Mouse (Mus musculus): ENCODE results near the gene Stk4. TPM values are rescaled to one million over a fixed set of nuclear protein-coding genes. Genes with fewer than 3 reads are reported as not detected.
"Not testable (repeated sequence)": the region's sequence is repeated elsewhere in the genome, so short reads cannot be mapped to it uniquely, and the experiment has no call there.

The Stk4 gene
- polyA plus RNA-seq, 1 experiment from 2014 or later, result 16.3 TPM

- Histone ChIP-seq H3K4me3 (ENCODE audit: low read length) (peak overlapping the region; percentile 33), H3K9ac (ENCODE audit: low read depth, low read length) (peak overlapping the region; percentile 53), H3K27ac (ENCODE audit: low read depth, low read length) (no peak overlapping the region), H3K27me3 (replicated peaks; ENCODE audit: control insufficient read depth, insufficient read depth, low read length) (no peaks in the 10 kb centered on the region), H3K9me3 (ENCODE audit: control insufficient read depth, low read length) (no peaks in the 10 kb centered on the region), H3K4me1 (ENCODE audit: control insufficient read depth, insufficient read depth, low read depth, low read length) (no peaks in the 10 kb centered on the region), H3K4me2 (ENCODE audit: low read length) (peak overlapping the region; percentile 55), H3K36me3 (ENCODE audit: control insufficient read depth, insufficient read depth, low read length) (peaks cover 3% of the 10 kb centered on the region; the same call in 1 of the 2 replicates)
- ATAC-seq, result peak; percentile 87
- WGBS, result 6% methylated on average over 9 of the region's 16 CpGs
Observed at GRCm38 (mm10) chr2:164047197-164047690, 22.9 kb upstream of the Stk4 start.

- Histone ChIP-seq H3K9me3 (ENCODE audit: control insufficient read depth, low read length) (no peaks in the 10 kb centered on the region), H3K36me3 (ENCODE audit: control insufficient read depth, insufficient read depth, low read length) (peaks cover 29% of the 10 kb centered on the region), H3K4me3 (ENCODE audit: low read length) (no peak overlapping the region), H3K4me1 (ENCODE audit: control insufficient read depth, insufficient read depth, low read depth, low read length) (no peaks in the 10 kb centered on the region), H3K27ac (ENCODE audit: low read depth, low read length) (no peak overlapping the region), H3K9ac (ENCODE audit: low read depth, low read length) (no peak overlapping the region), H3K4me2 (ENCODE audit: low read length) (no peak overlapping the region), H3K27me3 (replicated peaks; ENCODE audit: control insufficient read depth, insufficient read depth, low read length) (no peaks in the 10 kb centered on the region)
- ATAC-seq, result no peak
- 88% methylated on average over 8 of the region's 8 CpGs for WGBS
Observed at GRCm38 (mm10) chr2:164053767-164054166, 16.4 kb upstream of the Stk4 start.

GRCm38 (mm10) chr2:164054671-164055070 lies 15.5 kb upstream of the Stk4 start:
- peaks cover 36% of the 10 kb centered on the region for H3K36me3 ChIP-seq (ENCODE audit: control insufficient read depth, insufficient read depth, low read length)
- no peak overlapping the region for H3K4me3 ChIP-seq (ENCODE audit: low read length)
- H3K9me3 ChIP-seq (ENCODE audit: control insufficient read depth, low read length), result no peaks in the 10 kb centered on the region
- H3K27ac ChIP-seq (ENCODE audit: low read depth, low read length), result no peak overlapping the region
- WGBS, result 95% methylated on average over 8 of the region's 8 CpGs
- no peak overlapping the region for H3K9ac ChIP-seq (ENCODE audit: low read depth, low read length)
- no peaks in the 10 kb centered on the region for H3K4me1 ChIP-seq (ENCODE audit: control insufficient read depth, insufficient read depth, low read depth, low read length)
- no peak overlapping the region for H3K4me2 ChIP-seq (ENCODE audit: low read length)
- ATAC-seq, result no peak
- no peaks in the 10 kb centered on the region for H3K27me3 ChIP-seq (replicated peaks; ENCODE audit: control insufficient read depth, insufficient read depth, low read length)

GRCm38 (mm10) chr2:164059634-164060235 lies 10.4 kb upstream of the Stk4 start:
- Histone ChIP-seq H3K9ac (ENCODE audit: low read depth, low read length) (no peak overlapping the region), H3K27me3 (replicated peaks; ENCODE audit: control insufficient read depth, insufficient read depth, low read length) (no peaks in the 10 kb centered on the region), H3K4me1 (ENCODE audit: control insufficient read depth, insufficient read depth, low read depth, low read length) (no peaks in the 10 kb centered on the region), H3K36me3 (ENCODE audit: control insufficient read depth, insufficient read depth, low read length) (peaks cover 41% of the 10 kb centered on the region), H3K9me3 (ENCODE audit: control insufficient read depth, low read length) (no peaks in the 10 kb centered on the region), H3K4me2 (ENCODE audit: low read length) (no peak overlapping the region), H3K4me3 (ENCODE audit: low read length) (no peak overlapping the region), H3K27ac (ENCODE audit: low read depth, low read length) (no peak overlapping the region)
- 95% methylated on average over 8 of the region's 8 CpGs for WGBS
- no peak for ATAC-seq

- under 1% methylated on average over 50 of the region's 55 CpGs for WGBS
- ATAC-seq, result peak; percentile 96
- no peaks in the 10 kb centered on the region for H3K36me3 ChIP-seq (ENCODE audit: control insufficient read depth, insufficient read depth, low read length)
Observed at GRCm38 (mm10) chr2:164070765-164071436, 779 bp downstream of the Stk4 start, which contains the start of gene Tomm34. Gene Tomm34 (minus strand): TSS chr2:164071169.

GRCm38 (mm10) chr2:164071437-164071820 lies 1.3 kb downstream of the Stk4 start:
- H3K27me3 ChIP-seq (replicated peaks; ENCODE audit: control insufficient read depth, insufficient read depth, low read length); ATAC-seq; H3K36me3 ChIP-seq (ENCODE audit: control insufficient read depth, insufficient read depth, low read length); H3K9me3 ChIP-seq (ENCODE audit: control insufficient read depth, low read length): not testable (repeated sequence)
- peak overlapping the region; percentile 95 for H3K4me3 ChIP-seq (ENCODE audit: low read length)
- WGBS, result 80% methylated on average over 11 of the region's 11 CpGs
- peak overlapping the region; percentile 84 for H3K27ac ChIP-seq (ENCODE audit: low read depth, low read length)
- H3K9ac ChIP-seq (ENCODE audit: low read depth, low read length), result peak overlapping the region; percentile 94
- peaks cover 18% of the 10 kb centered on the region for H3K4me1 ChIP-seq (ENCODE audit: control insufficient read depth, insufficient read depth, low read depth, low read length)
- peak overlapping the region; percentile 60 for H3K4me2 ChIP-seq (ENCODE audit: low read length)

More at GRCm38 (mm10) chr2:164070765-164071436, 779 bp downstream of the Stk4 start, which contains the start of gene Tomm34:
- Histone ChIP-seq H3K27ac (ENCODE audit: low read depth, low read length) (peak within 1 kb of the TSS; percentile 84), H3K4me3 (ENCODE audit: low read length) (peak within 1 kb of the TSS; percentile 95), H3K4me1 (ENCODE audit: control insufficient read depth, insufficient read depth, low read depth, low read length) (peaks cover 18% of the 10 kb centered on the region), H3K9ac (ENCODE audit: low read depth, low read length) (peak within 1 kb of the TSS; percentile 94), H3K4me2 (ENCODE audit: low read length) (peak within 1 kb of the TSS; percentile 60), H3K9me3 (ENCODE audit: control insufficient read depth, low read length) (no peaks in the 10 kb centered on the region), H3K27me3 (replicated peaks; ENCODE audit: control insufficient read depth, insufficient read depth, low read length) (no peaks in the 10 kb centered on the region)

- no peaks in the 10 kb centered on the region for H3K27me3 ChIP-seq (replicated peaks; ENCODE audit: control insufficient read depth, insufficient read depth, low read length)
- no peaks in the 10 kb centered on the region for H3K36me3 ChIP-seq (ENCODE audit: control insufficient read depth, insufficient read depth, low read length)
- no peak overlapping the region for H3K4me2 ChIP-seq (ENCODE audit: low read length)
- no peak overlapping the region for H3K4me3 ChIP-seq (ENCODE audit: low read length)
- no peaks in the 10 kb centered on the region for H3K9me3 ChIP-seq (ENCODE audit: control insufficient read depth, low read length)
- peaks cover 18% of the 10 kb centered on the region for H3K4me1 ChIP-seq (ENCODE audit: control insufficient read depth, insufficient read depth, low read depth, low read length)
- ATAC-seq, result no peak
- WGBS, result 86% methylated on average over 2 of the region's 2 CpGs
- H3K27ac ChIP-seq (ENCODE audit: low read depth, low read length), result no peak overlapping the region
- no peak overlapping the region for H3K9ac ChIP-seq (ENCODE audit: low read depth, low read length)
Observed at GRCm38 (mm10) chr2:164072109-164072508, 2.0 kb downstream of the Stk4 start.

- Histone ChIP-seq H3K4me3 (ENCODE audit: low read length) (no peak overlapping the region), H3K4me2 (ENCODE audit: low read length) (no peak overlapping the region), H3K4me1 (ENCODE audit: control insufficient read depth, insufficient read depth, low read depth, low read length) (peaks cover 18% of the 10 kb centered on the region), H3K9ac (ENCODE audit: low read depth, low read length) (no peak overlapping the region), H3K27me3 (replicated peaks; ENCODE audit: control insufficient read depth, insufficient read depth, low read length) (no peaks in the 10 kb centered on the region), H3K36me3 (ENCODE audit: control insufficient read depth, insufficient read depth, low read length) (no peaks in the 10 kb centered on the region), H3K9me3 (ENCODE audit: control insufficient read depth, low read length) (no peaks in the 10 kb centered on the region), H3K27ac (ENCODE audit: low read depth, low read length) (no peak overlapping the region)
- ATAC-seq, result no peak
- WGBS, result 86% methylated on average over 7 of the region's 7 CpGs
Observed at GRCm38 (mm10) chr2:164073120-164073519, 3.0 kb downstream of the Stk4 start.

GRCm38 (mm10) chr2:164073918-164074578 lies 3.9 kb downstream of the Stk4 start:
- H3K36me3 ChIP-seq (ENCODE audit: control insufficient read depth, insufficient read depth, low read length), result no peaks in the 10 kb centered on the region
- H3K4me1 ChIP-seq (ENCODE audit: control insufficient read depth, insufficient read depth, low read depth, low read length), result peaks cover 16% of the 10 kb centered on the region
- H3K9me3 ChIP-seq (ENCODE audit: control insufficient read depth, low read length), result no peaks in the 10 kb centered on the region
- peak overlapping the region; percentile 73 for H3K27ac ChIP-seq (ENCODE audit: low read depth, low read length)
- H3K4me3 ChIP-seq (ENCODE audit: low read length), result peak overlapping the region; percentile 62
- H3K9ac ChIP-seq (ENCODE audit: low read depth, low read length), result peak overlapping the region; percentile 81
- H3K27me3 ChIP-seq (replicated peaks; ENCODE audit: control insufficient read depth, insufficient read depth, low read length), result no peaks in the 10 kb centered on the region
- peak overlapping the region; percentile 70 for H3K4me2 ChIP-seq (ENCODE audit: low read length)
- peak; percentile 86 for ATAC-seq
- WGBS, result under 1% methylated on average over 48 of the region's 48 CpGs

Measured in hindbrain, embryonic 16.5 days (tissue).